Mouse (Mus musculus) stomach, postnatal 0 days (tissue): ENCODE measurements around the gene Arhgap30.

Experiments
- CTCF ChIP-seq: IDR thresholded peaks from 2 replicates; pipeline ENCODE4 v1.5.1; 2016; ENCODE audit warnings: antibody characterized with exemption, low read depth, mild to moderate bottlenecking, moderate library complexity
- EP300 ChIP-seq: optimal IDR thresholded peaks from 2 replicates; pipeline ENCODE3; 2016; ENCODE audit warnings: antibody characterized with exemption

DNA sequence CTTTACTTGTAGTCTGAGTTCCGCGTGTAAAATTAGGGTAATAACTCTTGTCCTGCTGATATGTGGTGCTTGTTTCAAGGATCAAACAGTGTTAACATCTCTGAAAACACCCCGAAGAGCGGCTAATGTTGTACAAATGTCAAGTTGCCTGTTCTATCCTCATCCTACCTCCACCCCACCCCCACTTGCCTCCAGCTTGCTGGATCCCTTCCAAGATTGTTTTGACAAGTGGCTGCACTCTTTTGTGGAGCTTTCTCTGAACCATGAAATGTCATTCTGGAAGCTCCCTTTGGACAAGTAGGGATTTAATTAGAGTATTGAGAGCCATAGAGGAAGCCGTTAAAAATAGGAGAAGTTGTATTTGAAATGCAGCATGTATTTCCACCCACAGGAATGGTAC is 71.0 kb downstream of the Arhgap30 start:
- TF ChIP-seq CTCF (no peak), EP300 (no peak)
